Mouse (Mus musculus) adrenal gland, adult 2 months (tissue): ENCODE results near the gene Sgms1. TPM values are rescaled to one million over a fixed set of nuclear protein-coding genes. Genes with fewer than 3 reads are reported as not detected.
"Not testable (repeated sequence)": the region's sequence is repeated elsewhere in the genome, so short reads cannot be mapped to it uniquely, and the experiment has no call there.

Experiments used
- DNase-seq: peaks from one replicate; pipeline ENCODE4 v3.0.0; 2021
- polyA plus RNA-seq: library from polyadenylated mRNA; depleted of rRNA; stranded (reverse); fragments of >200 nt; gene quantifications from 2 replicates; pipeline ENCODE4 v1.2.3, GENCODE M21; 2012
- total RNA-seq, 2 experiments: library from RNA; stranded (reverse); gene quantifications; 2 replicates each; pipeline ENCODE4 v1.2.3; 2021

Gene Sgms1
- total and polyA plus RNA-seq, 3 experiments = 16.8 to 73.5 (median 71.4) TPM

DNA sequence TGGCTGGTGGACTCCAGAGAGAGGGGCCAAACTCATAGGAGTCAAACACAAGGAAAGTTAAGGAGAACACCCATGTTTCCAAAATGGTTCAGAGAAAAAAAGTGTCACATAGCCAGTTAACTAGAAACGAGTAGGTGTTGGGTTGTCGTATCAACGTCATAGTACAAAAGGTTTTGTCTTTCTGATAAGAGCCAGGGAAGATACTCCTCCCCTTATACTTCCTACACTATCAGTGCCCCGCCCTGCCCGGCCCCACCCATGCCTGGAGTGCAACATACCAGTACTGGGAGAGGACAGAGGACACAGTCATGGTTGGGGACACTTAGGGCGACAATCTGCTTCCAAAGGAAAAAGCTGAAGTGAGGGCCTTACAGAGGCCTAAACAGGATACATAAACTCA is 232.5 kb downstream of the Sgms1 start:
- no peak for DNase-seq

DNA sequence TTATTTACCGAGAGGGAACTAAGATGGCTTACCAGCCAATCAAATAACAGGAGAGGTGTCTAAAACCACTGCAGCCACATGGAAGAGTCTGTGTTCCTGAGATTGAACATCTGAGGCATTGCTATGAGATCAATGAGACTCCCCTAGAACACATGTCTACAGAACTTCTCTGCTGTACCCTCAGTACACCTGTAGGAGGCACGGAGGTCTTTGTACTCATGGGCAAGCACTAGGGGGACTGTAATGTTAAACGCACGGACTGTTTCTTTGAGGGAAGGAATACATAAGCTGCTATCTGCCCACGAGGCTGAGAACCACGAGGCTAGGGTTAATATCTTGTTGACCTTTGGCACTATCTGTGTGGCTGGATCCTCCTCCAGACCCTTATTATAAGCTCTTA is 237.0 kb downstream of the Sgms1 start:
- no peak for DNase-seq

DNA sequence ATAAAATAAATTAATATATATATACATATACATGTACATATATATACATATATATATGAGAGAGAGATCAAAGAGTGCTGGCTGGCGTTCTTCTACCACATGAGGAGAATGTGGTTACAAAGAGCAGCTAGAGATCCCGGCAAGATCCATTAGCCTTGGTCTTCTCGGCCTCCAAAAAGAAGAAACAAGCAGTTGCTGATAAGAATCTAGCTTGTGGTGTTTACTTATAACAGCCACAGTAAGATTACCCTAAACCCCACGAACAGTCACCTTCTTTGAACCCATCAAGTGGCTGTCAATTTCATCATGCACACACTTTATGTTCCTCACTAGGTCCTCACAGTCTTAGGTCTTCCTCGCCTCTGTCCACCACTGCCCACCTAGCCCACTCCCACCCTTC is 240.8 kb downstream of the Sgms1 start:
- no peak for DNase-seq

DNA sequence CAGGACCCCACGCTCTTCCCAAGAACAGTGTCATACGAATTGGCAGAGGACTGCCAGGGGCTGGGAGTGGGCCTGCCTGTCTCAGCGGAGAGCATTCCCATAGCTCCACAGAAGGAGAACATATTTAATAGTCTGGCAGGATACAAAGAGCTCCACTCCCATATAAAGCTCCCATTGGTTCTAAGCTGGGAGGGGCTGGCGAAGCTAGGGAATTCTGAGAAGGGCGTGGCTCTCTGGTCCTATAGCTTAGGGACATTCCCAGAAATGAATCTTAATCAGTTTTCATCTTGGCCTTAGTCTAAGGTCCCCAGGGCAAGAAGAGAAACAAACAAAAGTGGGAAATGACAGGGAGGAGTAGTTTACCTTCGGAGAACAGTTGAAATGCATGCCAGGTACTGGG is 247.1 kb downstream of the Sgms1 start:
- DNase-seq = no peak

DNA sequence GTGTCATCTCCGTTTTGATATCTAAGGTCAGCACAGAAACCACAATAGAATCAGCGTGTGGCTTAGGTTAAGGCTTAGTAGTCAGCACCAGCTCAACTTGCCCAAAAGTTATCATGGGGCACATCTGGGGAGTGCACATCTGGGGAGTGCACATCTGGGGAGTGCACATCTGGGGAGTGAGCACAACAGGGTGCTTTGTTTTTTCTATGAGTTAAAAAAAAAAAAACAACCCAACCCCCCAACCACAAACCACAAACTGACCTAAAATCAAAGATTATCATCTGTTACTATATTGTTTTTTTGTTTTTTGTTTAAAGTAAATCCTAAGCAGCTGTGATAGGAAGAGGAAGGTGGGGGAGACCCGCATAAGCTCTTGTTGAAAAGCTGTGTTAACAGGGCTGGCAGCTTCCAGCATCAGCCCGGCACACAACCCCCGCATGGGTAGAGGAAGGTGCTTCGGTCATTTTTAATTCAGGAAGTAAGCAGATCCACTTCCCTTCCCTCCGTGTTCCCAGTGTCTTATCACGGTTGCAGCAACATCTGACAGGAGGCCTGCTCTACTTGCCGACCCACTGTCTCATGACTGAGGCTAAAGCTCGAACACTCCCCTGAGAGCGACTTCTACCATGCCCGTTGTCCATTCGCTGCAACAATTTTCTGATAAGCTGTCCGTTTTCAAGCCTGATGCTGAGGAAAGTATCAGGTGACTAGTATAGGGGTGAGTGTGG is 251.0 kb downstream of the Sgms1 start:
- DNase-seq = no peak

DNA sequence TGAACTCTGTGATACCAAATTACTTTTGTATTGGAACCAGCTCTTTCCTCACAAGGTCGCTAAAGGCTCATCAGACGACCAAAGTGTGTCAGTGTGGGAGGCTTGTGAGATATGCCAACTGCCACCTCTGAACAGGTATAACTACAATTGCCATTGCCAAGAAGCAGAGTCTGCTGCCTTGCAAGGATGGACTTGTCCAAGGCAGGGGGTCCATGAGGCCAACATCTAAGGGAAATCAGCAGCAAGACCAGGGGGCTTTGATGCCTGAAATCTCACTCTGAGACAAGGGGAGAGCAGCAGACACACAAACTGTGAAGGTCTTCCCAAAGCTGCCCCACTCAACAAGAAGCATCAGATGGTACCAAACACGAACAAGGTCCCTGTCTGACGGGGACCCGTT is 251.6 kb downstream of the Sgms1 start:
- DNase-seq = no peak

DNA sequence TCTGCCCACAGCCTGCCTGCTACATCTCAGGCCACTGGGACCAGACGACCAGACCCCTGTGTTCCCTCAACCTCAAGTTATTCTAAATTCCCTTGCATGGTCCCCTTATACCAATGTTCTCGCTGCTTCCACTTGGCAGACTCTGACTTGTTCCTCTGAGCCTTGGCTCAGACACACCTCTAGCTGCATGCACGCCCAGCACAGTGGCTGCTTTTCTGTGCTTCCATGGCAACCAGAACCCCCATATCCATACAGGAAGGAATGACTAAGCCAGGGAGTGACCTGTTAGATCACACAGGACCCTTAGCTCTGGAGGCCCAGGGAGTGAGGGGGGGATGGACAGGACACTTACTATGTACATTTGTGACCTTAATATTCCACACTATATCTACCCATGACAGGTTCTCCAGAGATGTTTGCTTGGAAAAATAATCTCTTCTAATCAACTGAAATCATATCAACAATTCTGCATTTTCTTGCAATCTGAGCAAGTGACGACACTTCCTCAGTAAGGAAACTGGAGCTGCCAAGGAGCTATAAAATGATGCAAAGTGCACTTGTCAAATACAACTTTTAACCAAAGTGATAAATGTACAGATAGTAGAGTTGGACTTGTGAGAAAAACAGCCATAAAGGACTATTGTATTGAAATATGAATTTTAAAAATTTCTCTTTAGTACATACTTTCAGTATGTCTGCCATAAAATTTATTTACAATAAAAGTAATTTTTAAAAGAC is 252.5 kb downstream of the Sgms1 start:
- DNase-seq = peak; percentile 21

DNA sequence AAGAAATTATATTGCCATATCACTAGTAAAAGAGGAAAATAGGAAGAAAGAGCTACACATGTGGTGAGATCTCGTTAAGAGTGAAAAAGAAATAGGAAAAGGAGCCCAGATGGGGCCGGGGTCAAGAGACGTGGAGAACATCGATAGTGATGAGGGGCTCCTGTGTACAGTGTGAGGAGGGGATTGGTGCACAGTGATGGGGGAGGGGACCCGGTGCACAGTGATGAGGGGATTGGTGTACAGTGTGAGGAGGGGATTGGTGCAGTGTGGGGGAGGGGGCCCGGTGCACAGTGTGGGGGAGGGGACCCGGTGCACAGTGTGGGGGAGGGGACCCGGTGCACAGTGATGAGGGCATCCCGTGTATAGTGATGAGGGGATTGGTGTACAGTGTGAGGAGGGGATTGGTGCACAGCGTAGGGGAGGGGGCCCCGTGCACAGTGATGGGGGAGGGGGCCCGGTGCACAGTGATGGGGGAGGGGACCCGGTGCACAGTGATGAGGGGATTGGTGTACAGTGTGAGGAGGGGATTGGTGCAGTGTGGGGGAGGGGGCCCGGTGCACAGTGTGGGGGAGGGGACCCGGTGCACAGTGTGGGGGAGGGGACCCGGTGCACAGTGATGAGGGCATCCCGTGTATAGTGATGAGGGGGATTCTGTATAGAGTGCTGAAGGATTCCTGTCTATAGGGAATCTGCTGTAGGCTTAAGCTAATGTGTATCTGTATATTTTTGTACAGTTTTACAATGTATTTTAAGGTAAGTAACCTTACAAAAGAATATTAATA is 257.6 kb downstream of the Sgms1 start:
- not testable (repeated sequence) for DNase-seq

DNA sequence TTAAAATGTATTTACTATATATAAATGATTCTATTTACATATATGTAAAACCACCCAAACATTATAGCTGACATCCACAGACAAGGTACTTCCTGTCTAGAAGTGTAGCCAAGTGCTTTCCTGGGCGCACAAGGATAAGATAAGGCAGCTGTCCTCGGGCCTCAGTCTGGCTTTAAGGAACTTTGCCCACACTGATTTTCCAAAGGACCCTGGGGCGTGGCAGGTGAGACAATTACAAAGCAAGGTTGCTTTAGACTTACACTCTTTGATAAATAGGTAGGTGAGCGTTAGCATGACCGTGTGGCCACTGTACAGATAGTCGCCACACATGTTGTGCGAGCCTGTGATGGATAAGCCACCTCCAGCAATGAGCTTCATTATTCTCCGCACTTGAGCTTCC is 260.2 kb downstream of the Sgms1 start:
- DNase-seq = no peak

DNA sequence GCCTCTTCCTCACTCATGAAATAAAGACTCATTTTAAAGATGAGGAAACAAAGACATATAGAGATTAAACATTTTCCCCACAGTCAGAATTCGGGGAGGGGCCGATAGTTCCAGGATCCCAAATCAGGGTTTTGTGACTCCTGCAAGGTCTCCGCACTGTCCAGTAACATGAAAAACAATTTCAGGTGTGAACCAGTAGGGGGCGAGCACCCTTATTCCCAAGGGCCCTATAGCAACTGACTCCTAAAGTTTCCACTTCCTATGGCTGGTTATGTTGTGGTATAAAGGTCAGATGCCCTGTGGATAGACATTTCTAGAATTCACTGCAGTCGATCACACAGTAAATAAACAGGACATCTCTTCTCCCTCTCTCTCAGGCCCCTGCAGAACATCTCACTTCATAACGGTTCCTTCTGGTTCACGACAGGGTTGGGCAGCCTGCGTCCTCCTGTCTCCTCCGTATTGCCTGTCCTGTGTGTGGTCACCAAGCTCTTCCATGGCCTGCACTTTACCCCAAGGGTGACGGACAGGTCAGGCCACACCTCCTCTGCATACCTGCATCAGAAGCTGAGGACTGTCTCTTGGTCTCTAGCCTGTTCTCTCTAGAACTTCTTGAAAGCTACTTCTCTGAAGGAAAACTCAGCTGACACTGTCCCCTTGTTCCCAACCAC is 262.2 kb downstream of the Sgms1 start:
- DNase-seq = no peak

DNA sequence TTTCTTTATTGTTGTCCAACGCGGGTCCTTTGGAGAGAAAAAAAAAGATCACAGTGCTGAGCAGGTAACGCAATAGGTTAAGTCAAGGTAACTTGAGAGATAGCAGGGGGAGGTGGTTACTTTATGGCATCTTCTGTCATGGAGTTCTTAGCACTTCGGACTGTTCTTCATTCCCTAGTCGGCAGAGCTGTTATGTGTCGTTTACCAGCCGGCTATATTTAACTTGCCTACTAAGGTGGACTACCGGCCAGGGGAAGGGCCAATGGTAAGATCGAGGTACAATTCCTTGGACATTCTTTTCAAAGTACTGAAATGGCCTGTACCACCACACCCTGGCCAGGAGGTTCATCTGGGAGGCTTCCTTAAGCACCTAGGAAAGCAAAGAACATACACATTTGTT is 265.4 kb downstream of the Sgms1 start:
- no peak for DNase-seq

DNA sequence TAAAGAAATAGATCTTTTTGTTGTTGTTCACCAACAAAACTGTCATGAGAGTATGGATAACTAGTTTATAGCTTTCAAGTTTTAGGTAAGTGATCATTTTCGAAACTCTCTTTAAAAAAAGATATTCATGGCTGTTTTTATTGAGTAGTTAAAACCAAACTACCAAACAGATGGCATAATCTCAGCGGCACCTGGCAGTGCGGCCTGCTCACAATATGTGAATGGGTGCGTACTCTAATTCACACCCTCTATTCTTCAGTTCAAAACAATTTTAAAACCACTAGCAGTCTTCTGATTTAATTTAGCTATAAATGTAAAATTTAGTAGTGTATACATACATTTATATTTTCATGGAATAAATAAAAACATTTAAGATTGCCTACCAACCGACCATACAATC is 266.3 kb downstream of the Sgms1 start:
- DNase-seq = no peak

DNA sequence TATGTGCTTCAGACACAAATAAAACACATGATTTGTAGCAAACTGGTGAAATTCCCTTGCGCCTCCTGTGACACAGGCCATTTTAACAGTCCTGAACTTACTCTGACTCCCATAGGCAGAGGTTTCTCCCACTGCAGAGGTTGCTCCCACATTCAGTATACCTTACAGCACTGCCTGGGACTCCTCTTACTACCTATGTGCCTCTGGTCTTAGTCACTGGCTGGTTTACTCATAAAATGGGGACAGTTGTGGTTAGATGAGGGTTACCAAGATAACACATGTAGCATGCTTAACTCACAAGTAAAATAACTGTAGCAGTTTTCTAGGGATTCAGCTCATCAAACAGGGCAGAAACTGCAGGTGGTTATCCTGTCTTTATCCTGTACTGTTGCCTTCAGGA is 268.7 kb downstream of the Sgms1 start:
- no peak for DNase-seq

DNA sequence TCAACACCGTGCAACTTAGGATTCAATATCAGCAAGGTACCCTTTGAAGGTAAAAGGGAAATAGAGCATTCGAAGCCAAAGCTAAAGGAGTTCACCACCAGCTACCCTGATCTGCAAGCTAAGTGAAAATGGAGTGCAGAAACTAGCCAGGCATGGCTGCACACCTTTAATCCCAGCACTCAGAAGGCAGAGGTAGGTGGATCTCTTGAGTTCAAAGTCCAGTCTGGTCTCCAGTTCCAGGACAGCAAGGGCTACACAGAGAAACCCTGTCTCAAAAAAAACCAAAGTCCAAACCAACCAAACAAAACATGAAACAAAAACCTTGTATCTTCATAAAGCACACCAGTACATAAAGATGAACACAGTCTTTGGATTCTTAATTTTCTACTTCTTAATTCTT is 269.8 kb downstream of the Sgms1 start:
- no peak for DNase-seq

DNA sequence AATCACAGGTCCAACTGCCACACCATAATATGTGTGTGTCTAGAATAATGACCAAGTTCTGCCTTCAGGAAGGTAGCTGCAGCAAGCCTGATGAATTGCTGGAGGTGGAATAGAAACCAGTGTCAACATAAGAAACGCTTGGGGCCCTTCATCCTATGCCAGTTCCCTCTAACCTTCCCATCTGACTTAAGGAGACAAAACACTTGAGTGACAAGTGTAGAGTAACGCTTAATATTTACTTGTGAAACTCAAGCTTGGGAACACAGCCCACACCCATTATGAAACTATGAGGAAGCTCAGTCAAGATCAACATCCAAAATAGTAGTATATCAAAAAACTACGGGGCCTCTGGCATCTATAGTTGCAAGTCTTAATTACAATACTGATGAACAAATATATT is 271.0 kb downstream of the Sgms1 start:
- no peak for DNase-seq

DNA sequence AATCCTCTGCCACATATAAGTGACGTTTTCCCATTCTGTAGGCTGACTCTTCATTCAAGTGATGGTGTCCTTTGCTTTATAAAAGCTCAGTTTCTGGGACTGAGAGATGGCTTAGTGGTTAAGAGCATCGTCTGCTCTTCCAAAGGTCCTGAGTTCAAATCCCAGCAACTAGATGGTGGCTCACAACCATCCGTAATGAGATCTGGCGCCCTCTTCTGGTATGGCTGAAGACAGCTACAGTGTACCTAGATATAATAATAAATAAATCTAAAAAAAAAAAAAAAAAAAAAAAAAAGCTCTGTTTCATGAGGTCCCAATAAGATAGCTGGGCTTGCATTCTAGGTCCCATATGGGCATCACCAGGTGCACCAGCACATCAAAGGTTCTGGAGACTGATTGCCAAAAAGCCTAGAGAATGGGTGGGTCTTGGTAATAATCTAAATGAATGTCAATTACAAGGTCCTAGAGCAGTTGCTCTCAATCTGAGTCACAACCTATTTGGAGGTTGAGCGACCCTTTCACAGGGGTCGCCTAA is 272.0 kb downstream of the Sgms1 start:
- no peak for DNase-seq

DNA sequence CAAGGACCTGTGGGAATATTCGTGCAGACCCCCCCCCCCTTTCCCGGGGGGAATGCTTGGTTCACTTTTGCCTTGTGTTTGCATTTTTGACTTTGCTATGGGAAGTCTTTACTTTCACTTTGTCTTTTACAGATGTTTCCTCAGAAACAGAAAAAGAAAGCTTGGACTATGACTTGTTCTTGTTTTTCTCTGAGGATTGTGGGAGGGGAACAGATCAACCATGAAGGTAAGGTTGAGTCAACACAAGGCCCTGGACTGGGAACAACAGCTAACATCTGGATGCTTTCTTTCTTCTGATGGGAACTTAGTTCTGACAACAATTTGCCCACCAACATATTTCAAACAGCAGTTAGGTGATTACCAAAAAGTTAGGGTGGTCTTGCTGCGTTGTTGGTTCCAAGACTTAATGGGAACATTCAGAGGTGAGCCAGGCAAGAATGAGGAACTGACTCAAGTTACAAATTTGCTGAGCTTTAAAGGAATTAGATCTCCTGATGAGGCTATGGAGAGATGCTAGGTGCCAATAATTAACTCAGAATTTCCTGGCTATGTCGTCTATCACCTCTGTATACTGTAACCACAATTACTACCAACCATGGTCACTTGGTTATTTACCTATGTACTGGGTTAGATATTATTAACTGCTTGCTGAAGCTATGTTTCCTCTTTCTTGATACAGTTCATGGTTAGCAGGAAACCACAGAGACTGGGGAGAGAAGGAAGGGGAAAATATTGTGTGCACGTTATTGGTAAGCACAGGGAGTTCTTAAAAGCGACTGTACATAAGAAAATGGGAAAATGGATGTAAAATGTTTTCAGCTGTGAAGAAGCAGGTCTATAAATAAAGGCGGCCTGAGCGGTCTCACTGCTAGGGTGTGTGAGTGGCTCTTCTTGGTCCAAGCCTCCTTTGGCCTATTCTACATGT is 277.4 kb downstream of the Sgms1 start:
- DNase-seq = no peak

DNA sequence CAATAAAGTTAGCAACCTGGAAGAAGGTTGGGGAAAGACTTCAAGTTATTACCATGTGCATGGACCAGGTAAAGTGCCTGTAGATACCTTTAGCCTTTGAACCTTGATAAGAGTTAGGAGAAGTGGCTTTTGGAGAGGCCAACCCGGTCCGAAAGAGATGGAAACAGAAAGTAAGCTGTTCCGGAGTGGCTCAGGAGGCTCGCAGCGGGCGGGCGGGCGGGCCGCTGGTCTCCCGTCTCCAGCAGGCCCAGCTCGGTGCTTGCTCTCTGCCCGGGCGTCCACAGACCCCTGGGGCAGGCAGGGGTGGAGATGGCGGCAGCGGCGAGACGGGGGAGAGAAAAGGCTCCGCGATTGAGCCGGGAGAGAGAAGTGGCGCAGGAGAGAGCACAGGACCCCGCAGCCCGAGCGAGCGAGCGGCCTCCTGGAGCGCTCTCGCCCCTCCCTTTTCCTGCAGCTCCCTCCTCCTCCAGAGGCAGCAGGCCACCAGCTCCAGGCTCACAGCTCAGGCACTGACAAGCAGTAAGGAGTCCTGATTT is 281.7 kb downstream of the Sgms1 start, which contains the start of gene Asah2:
Asah2 (minus strand) TSS at position 441 of the 536 bp plus-strand sequence.
- DNase-seq = peak; percentile 91

DNA sequence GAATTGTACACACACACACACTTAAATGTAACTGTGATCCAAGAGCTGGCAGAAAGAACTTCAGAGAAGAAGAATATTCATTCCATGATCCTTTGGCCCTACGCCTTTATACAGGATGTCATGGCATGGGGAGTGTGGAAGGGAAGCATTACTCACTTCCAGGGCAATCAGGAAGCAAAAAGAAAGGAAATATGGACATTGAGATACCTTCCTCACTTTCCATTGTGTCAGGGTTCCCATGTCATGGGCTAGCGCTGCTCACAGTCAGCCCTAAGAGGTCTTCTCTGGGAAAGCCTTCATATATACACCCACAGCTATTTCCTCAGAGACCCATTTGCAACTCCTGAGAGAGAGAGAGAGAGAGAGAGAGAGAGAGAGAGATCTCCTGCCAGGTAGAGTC is 282.8 kb downstream of the Sgms1 start:
- no peak for DNase-seq

DNA sequence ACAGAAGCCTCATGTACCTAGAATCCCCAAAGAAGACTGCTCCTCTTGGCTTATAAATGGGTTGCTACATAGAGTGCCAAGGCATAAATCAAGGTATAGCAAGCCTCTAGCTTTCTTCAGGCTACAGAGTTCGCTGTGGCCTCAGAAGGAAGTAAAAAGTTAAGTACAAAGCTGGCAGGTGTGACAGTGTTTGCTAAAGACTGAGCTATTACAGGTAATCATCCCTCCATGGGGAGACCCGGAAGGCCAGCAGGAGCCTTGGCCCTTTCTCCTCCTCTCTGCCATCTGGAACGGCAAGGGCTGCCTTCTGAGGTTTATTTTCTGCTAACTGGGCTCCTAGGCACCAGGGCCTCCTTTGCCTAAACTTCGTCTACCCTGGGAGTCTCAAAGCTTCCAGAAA is 285.3 kb downstream of the Sgms1 start:
- no peak for DNase-seq

DNA sequence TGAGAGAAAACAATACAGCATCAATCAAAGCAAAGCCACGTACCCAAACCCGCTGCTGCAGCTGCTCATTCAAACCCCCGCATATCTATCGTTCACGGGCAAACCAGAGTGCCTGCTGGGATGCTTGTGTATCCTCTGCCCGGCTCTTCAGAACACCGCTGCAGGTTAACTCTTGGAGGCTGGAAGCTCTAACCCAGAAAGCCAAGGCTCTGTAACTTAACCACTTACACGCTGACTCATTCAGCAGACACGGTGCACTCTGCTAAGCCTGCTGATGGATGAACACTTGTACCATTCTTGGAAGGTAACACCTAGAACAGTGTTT is 286.6 kb downstream of the Sgms1 start:
- DNase-seq = no peak
